Mouse (Mus musculus) thymus, adult 2 months (tissue): ENCODE data around the gene Trim31.

Experiments used
- CTCF ChIP-seq: fragments of 200-500 bp; IDR thresholded peaks from 2 replicates; pipeline ENCODE4 v1.5.1; 2012; ENCODE audit warnings: mild to moderate bottlenecking, control low read depth, low read length, moderate library complexity, borderline replicate concordance; ENCODE audit not compliant: control insufficient read depth, poor library complexity, insufficient read depth; ENCODE audit errors: extremely low read depth
- POLR2A ChIP-seq: fragments of 200-500 bp; IDR thresholded peaks from 2 replicates; pipeline ENCODE4 v1.6.1; 2012; ENCODE audit warnings: mild to moderate bottlenecking, low read length, control low read depth, moderate library complexity; ENCODE audit not compliant: control insufficient read depth, poor library complexity, insufficient read depth; ENCODE audit errors: extremely low read depth

GRCm38 (mm10) chr17:36885132-36885790, 12.7 kb upstream of the Trim31 start:
- TF ChIP-seq CTCF (no peak), POLR2A (no peak)
